ENCODE assay signal across 26 mouse cellular contexts in genomic region chr2:71198907-71199306, GRCm38 (mm10). TPM values are rescaled to one million over a fixed set of nuclear protein-coding genes. Genes with fewer than 3 reads are reported as not detected.
DNase-seq lines count a peak whose midpoint lies in the region; ATAC-seq and TF ChIP-seq lines count a peak whose summit lies in the region.
"Had no signal": no experiment of that assay in that cellular context is flagged by ENCODE, and none has a peak within 500 bp of the region (broad histone marks: within the 10 kb centered on the region; RNA-seq: fewer than 3 reads in every experiment).

No protein-coding gene starts in this region.

- H3K4me1 ChIP-seq in lung, adult 2 months (ENCODE audit: control insufficient read depth, insufficient read depth, low read length), result no peaks in the 10 kb centered on the region
- H3K4me1 ChIP-seq in kidney, adult 2 months (ENCODE audit: control insufficient read depth, insufficient read depth, low read length), result no peaks in the 10 kb centered on the region
- peaks cover 19% of the 10 kb centered on the region; the same call in 1 of the 2 replicates for H3K4me1 ChIP-seq in kidney, embryonic 15.5 days
- 0 out of 2 replicates have a peak, but pooled peaks cover 5% of the 10 kb centered on the region for H3K4me1 ChIP-seq in midbrain, embryonic 16.5 days (ENCODE audit: control insufficient read depth, insufficient read depth, low read length)
- H3K4me1 ChIP-seq: limb, embryonic 13.5 days had no signal

- no peak overlapping the region for H3K4me3 ChIP-seq in lung, adult 2 months (replicated peaks; ENCODE audit: extremely low read depth, low read depth, low read length)
- no peak overlapping the region for H3K4me3 ChIP-seq in kidney, adult 2 months (ENCODE audit: insufficient read depth, low read depth, low read length)
- no peak overlapping the region for H3K4me3 ChIP-seq in kidney, embryonic 15.5 days (replicated peaks)
- H3K4me3 ChIP-seq in midbrain, embryonic 16.5 days (ENCODE audit: low read depth, low read length), result no peak overlapping the region
- H3K4me3 ChIP-seq: embryonic facial prominence, embryonic 13.5 days; forebrain, embryonic 12.5 days; heart, embryonic 12.5 days; hindbrain, embryonic 13.5 days; layer of hippocampus, adult 2 months; limb, embryonic 13.5 days; midbrain, embryonic 13.5 days had no signal

- WGBS in lung, adult 2 months, result 60% methylated on average over 3 of the region's 3 CpGs
- WGBS in kidney, adult 2 months, result 57% methylated on average over 3 of the region's 3 CpGs
- WGBS in kidney, embryonic 15.5 days, result 46% methylated on average over 3 of the region's 3 CpGs
- 74% methylated on average over 3 of the region's 3 CpGs for WGBS in midbrain, embryonic 16.5 days

- H3K4me2 ChIP-seq in kidney, embryonic 15.5 days, result no peak overlapping the region
- no peak overlapping the region for H3K4me2 ChIP-seq in midbrain, embryonic 16.5 days (ENCODE audit: low read length)
- H3K4me2 ChIP-seq: embryonic facial prominence, embryonic 13.5 days; forebrain, embryonic 12.5 days; heart, embryonic 12.5 days; hindbrain, embryonic 13.5 days; limb, embryonic 13.5 days; liver, embryonic 11.5 days; midbrain, embryonic 13.5 days had no signal

- H3K9ac ChIP-seq in kidney, embryonic 15.5 days, result no peak overlapping the region
- H3K9ac ChIP-seq in midbrain, embryonic 16.5 days (ENCODE audit: low read depth, low read length), result no peak overlapping the region
- H3K9ac ChIP-seq: embryonic facial prominence, embryonic 13.5 days; forebrain, embryonic 12.5 days; heart, embryonic 12.5 days; hindbrain, embryonic 13.5 days; limb, embryonic 13.5 days; midbrain, embryonic 13.5 days had no signal

- no peaks in the 10 kb centered on the region for H3K27me3 ChIP-seq in kidney, adult 2 months (replicated peaks; ENCODE audit: control insufficient read depth, insufficient read depth, low read length)
- 0 out of 2 replicates have a peak, but pooled peaks cover 2% of the 10 kb centered on the region for H3K27me3 ChIP-seq in kidney, embryonic 15.5 days
- H3K27me3 ChIP-seq in midbrain, embryonic 16.5 days (ENCODE audit: control insufficient read depth, insufficient read depth, low read depth, low read length), result no peaks in the 10 kb centered on the region
- H3K27me3 ChIP-seq: embryonic facial prominence, embryonic 13.5 days; forebrain, embryonic 12.5 days; heart, embryonic 12.5 days; hindbrain, embryonic 13.5 days; limb, embryonic 13.5 days; midbrain, embryonic 13.5 days had no signal

- no peak overlapping the region; the same call in 1 of the 2 replicates for H3K27ac ChIP-seq in kidney, adult 2 months (ENCODE audit: insufficient read depth, low read depth, low read length)
- H3K27ac ChIP-seq in kidney, embryonic 15.5 days, result 0 out of 2 replicates have a peak overlapping the region, but pooled peaks have one; percentile 45
- no peak overlapping the region for H3K27ac ChIP-seq in midbrain, embryonic 16.5 days (ENCODE audit: low read length)
- H3K27ac ChIP-seq: embryonic facial prominence, embryonic 13.5 days; forebrain, embryonic 12.5 days; hindbrain, embryonic 13.5 days; layer of hippocampus, adult 2 months; limb, embryonic 13.5 days; macrophage; midbrain, embryonic 13.5 days had no signal

- no peaks in the 10 kb centered on the region for H3K9me3 ChIP-seq in kidney, embryonic 15.5 days (replicated peaks)
- no peaks in the 10 kb centered on the region for H3K9me3 ChIP-seq in midbrain, embryonic 16.5 days (replicated peaks; ENCODE audit: control insufficient read depth, low read length, poor library complexity, severe bottlenecking)
- H3K9me3 ChIP-seq: embryonic facial prominence, embryonic 13.5 days; forebrain, embryonic 12.5 days; hindbrain, embryonic 13.5 days; limb, embryonic 13.5 days; midbrain, embryonic 13.5 days had no signal

- TF ChIP-seq POLR2A in lung, adult 2 months (IDR thresholded peaks at IDR 0.05; ENCODE audit: borderline replicate concordance, extremely low read depth, low read depth, low read length), result no peak
- TF ChIP-seq POLR2A in kidney, adult 2 months (IDR thresholded peaks at IDR 0.05; ENCODE audit: low read depth, low read length), result no peak

- peak; percentile 8 to 36 for DNase-seq in lung, adult 18-20 months
- DNase-seq in lung, adult 2 months, result no peak
- DNase-seq in kidney, adult 2 months, result peak; percentile 55
- peak; percentile 38 to 64 for DNase-seq in kidney, postnatal 36 days
- DNase-seq in gastrocnemius, postnatal 36 days, result no peak
- DNase-seq: adrenal gland, postnatal 25 days; cerebellum, adult 11-12 months; cerebellum, adult 9-11 months; embryo, embryonic 11 days; gastrocnemius, postnatal 14 days; heart, adult 18-20 months; heart, postnatal 4 days; thymus, postnatal 4 days had no signal

- TF ChIP-seq CTCF in lung, adult 2 months (IDR thresholded peaks at IDR 0.05; ENCODE audit: insufficient read depth, low read length), result no peak
- TF ChIP-seq CTCF in kidney, adult 2 months (conservative IDR thresholded peaks at IDR 0.05; ENCODE audit: insufficient read depth, insufficient read length, low read depth, low read length), result no peak

- no peaks in the 10 kb centered on the region for H3K36me3 ChIP-seq in kidney, adult 2 months (ENCODE audit: control insufficient read depth, insufficient read depth, low read length)
- H3K36me3 ChIP-seq in kidney, embryonic 15.5 days, result no peaks in the 10 kb centered on the region
- no peaks in the 10 kb centered on the region for H3K36me3 ChIP-seq in midbrain, embryonic 16.5 days (ENCODE audit: control insufficient read depth, insufficient read depth, low read length)
- H3K36me3 ChIP-seq: embryonic facial prominence, embryonic 13.5 days; forebrain, embryonic 12.5 days; heart, embryonic 12.5 days; hindbrain, embryonic 13.5 days; limb, embryonic 13.5 days; midbrain, embryonic 13.5 days had no signal

- ATAC-seq in kidney, embryonic 15.5 days (replicated peaks; ENCODE audit: low FRiP score), result peak; percentile 33; the same call in 1 of the 2 replicates
- ATAC-seq in midbrain, embryonic 16.5 days, result no peak
- ATAC-seq: CD4-positive, CD25-positive, alpha-beta regulatory T cell, adult 4 months; intestine, postnatal 0 days; midbrain, embryonic 13.5 days had no signal

- intact Hi-C loops in gastrocnemius, postnatal 36 days (cut with DNase I), result no loop called here

RNA-seq across cellular contexts. Expression of gene Dync1i2, which starts 12.6 kb away (rescaled TPM):
- polyA plus RNA-seq in lung, adult 2 months (2012; rRNA removed), result 13.6 and 27.9 TPM in 2 replicates
- 17.5 and 28.8 TPM in 2 replicates for polyA plus RNA-seq in kidney, adult 2 months (2012; rRNA removed)
- polyA plus RNA-seq in kidney, embryonic 15.5 days (2015; fragmentation: Nextera tagmentation; extraction: Ambion mirVana), result 83.2 and 85.6 TPM in 2 replicates
- total RNA-seq in gastrocnemius, postnatal 36 days (2021), result 10 to 100 TPM; 39.0 to 39.6 TPM
- polyA plus RNA-seq in midbrain, embryonic 16.5 days (2015; fragmentation: Nextera tagmentation; extraction: Ambion mirVana), result 190 and 199 TPM in 2 replicates

Comparison
In these comparisons a context has a peak if more than half of its experiments do, and no peak if none do; other contexts are left out.
1. DNase-seq: peak in lung, adult 18-20 months (2 of 2), kidney, adult 2 months (single experiment) and kidney, postnatal 36 days (2 of 2); none in lung, adult 2 months (single experiment) and gastrocnemius, postnatal 36 days (0 of 2).